Mouse (Mus musculus): ENCODE results near the gene Dhrs4. TPM values are rescaled to one million over a fixed set of nuclear protein-coding genes. Genes with fewer than 3 reads are reported as not detected.

Dhrs4 gene
- polyA plus RNA-seq, 1 experiment from 2014 or later, result 53.7 TPM

- ATAC-seq (ENCODE audit: low FRiP score, low TSS enrichment), result peak; percentile 40; the same call in 1 of the 2 replicates
- Histone ChIP-seq H3K4me3 (ENCODE audit: low read depth, low read length) (no peak overlapping the region), H3K4me1 (replicated peaks; ENCODE audit: control insufficient read depth, insufficient read depth) (no peaks in the 10 kb centered on the region), H3K36me3 (ENCODE audit: control insufficient read depth, insufficient read depth, low read length) (no peaks in the 10 kb centered on the region), H3K9ac (ENCODE audit: low read length) (no peak overlapping the region), H3K4me2 (replicated peaks; ENCODE audit: low read depth) (no peak overlapping the region), H3K27me3 (ENCODE audit: control insufficient read depth, insufficient read depth, low read length) (no peaks in the 10 kb centered on the region), H3K9me3 (ENCODE audit: control insufficient read depth, low read length) (no peaks in the 10 kb centered on the region), H3K27ac (replicated peaks) (no peak overlapping the region)
- peak; percentile 70 for DNase-seq (ENCODE audit: low spot score)
- 26% methylated on average over 6 of the region's 6 CpGs for WGBS
- TF ChIP-seq CTCF (IDR thresholded peaks at IDR 0.05; ENCODE audit: low read depth) (peak; percentile 84), EP300 (optimal IDR thresholded peaks at IDR 0.05) (no peak)
These were observed 40.3 kb upstream of the Dhrs4 start for GRCm38 (mm10) chr14:55438193-55438784.

GRCm38 (mm10) chr14:55457693-55458092 is 20.9 kb upstream of the Dhrs4 start:
- 28% methylated on average over 2 of the region's 2 CpGs for WGBS
- ATAC-seq (ENCODE audit: low FRiP score, low TSS enrichment), result no peak

GRCm38 (mm10) chr14:55458273-55458672 is 20.3 kb upstream of the Dhrs4 start:
- no peak overlapping the region for H3K27ac ChIP-seq (replicated peaks)
- H3K4me1 ChIP-seq (replicated peaks; ENCODE audit: control insufficient read depth, insufficient read depth), result no peaks in the 10 kb centered on the region
- no peak overlapping the region for H3K4me3 ChIP-seq (ENCODE audit: low read depth, low read length)
- 0 out of 2 replicates have a peak, but pooled peaks have one; percentile 37 for ATAC-seq (ENCODE audit: low FRiP score, low TSS enrichment)
- DNase-seq (ENCODE audit: low spot score), result peak; percentile 53
- H3K27me3 ChIP-seq (ENCODE audit: control insufficient read depth, insufficient read depth, low read length), result no peaks in the 10 kb centered on the region
- no peak overlapping the region for H3K9ac ChIP-seq (ENCODE audit: low read length)
- TF ChIP-seq CTCF (IDR thresholded peaks at IDR 0.05; ENCODE audit: low read depth) (peak; percentile 78), EP300 (optimal IDR thresholded peaks at IDR 0.05) (no peak)
- no peak overlapping the region for H3K4me2 ChIP-seq (replicated peaks; ENCODE audit: low read depth)
- no peaks in the 10 kb centered on the region for H3K36me3 ChIP-seq (ENCODE audit: control insufficient read depth, insufficient read depth, low read length)
- no peaks in the 10 kb centered on the region for H3K9me3 ChIP-seq (ENCODE audit: control insufficient read depth, low read length)
- WGBS, result 25% methylated on average over 10 of the region's 10 CpGs

More at GRCm38 (mm10) chr14:55457693-55458092, 20.9 kb upstream of the Dhrs4 start:
- Histone ChIP-seq H3K27me3 (ENCODE audit: control insufficient read depth, insufficient read depth, low read length) (no peaks in the 10 kb centered on the region), H3K4me3 (ENCODE audit: low read depth, low read length) (no peak overlapping the region), H3K4me2 (replicated peaks; ENCODE audit: low read depth) (no peak overlapping the region), H3K36me3 (ENCODE audit: control insufficient read depth, insufficient read depth, low read length) (no peaks in the 10 kb centered on the region), H3K4me1 (replicated peaks; ENCODE audit: control insufficient read depth, insufficient read depth) (no peaks in the 10 kb centered on the region), H3K27ac (replicated peaks) (no peak overlapping the region), H3K9me3 (ENCODE audit: control insufficient read depth, low read length) (no peaks in the 10 kb centered on the region), H3K9ac (ENCODE audit: low read length) (no peak overlapping the region)
- no peak for DNase-seq (ENCODE audit: low spot score)
- TF ChIP-seq CTCF (IDR thresholded peaks at IDR 0.05; ENCODE audit: low read depth) (no peak), EP300 (optimal IDR thresholded peaks at IDR 0.05) (no peak)

GRCm38 (mm10) chr14:55458761-55459160 is 19.8 kb upstream of the Dhrs4 start:
- TF ChIP-seq EP300 (optimal IDR thresholded peaks at IDR 0.05) (no peak), CTCF (IDR thresholded peaks at IDR 0.05; ENCODE audit: low read depth) (no peak)
- no peak for ATAC-seq (ENCODE audit: low FRiP score, low TSS enrichment)
- H3K4me2 ChIP-seq (replicated peaks; ENCODE audit: low read depth), result no peak overlapping the region
- H3K9me3 ChIP-seq (ENCODE audit: control insufficient read depth, low read length), result no peaks in the 10 kb centered on the region
- DNase-seq (ENCODE audit: low spot score), result no peak
- no peak overlapping the region for H3K9ac ChIP-seq (ENCODE audit: low read length)
- WGBS, result 50% methylated on average over 3 of the region's 3 CpGs
- no peak overlapping the region for H3K4me3 ChIP-seq (ENCODE audit: low read depth, low read length)
- no peaks in the 10 kb centered on the region for H3K27me3 ChIP-seq (ENCODE audit: control insufficient read depth, insufficient read depth, low read length)
- no peak overlapping the region for H3K27ac ChIP-seq (replicated peaks)
- H3K36me3 ChIP-seq (ENCODE audit: control insufficient read depth, insufficient read depth, low read length), result no peaks in the 10 kb centered on the region
- no peaks in the 10 kb centered on the region for H3K4me1 ChIP-seq (replicated peaks; ENCODE audit: control insufficient read depth, insufficient read depth)

GRCm38 (mm10) chr14:55459796-55460195 is 18.8 kb upstream of the Dhrs4 start:
- ATAC-seq (ENCODE audit: low FRiP score, low TSS enrichment), result no peak

GRCm38 (mm10) chr14:55460297-55460696 is 18.3 kb upstream of the Dhrs4 start:
- no peak for TF ChIP-seq EP300 (optimal IDR thresholded peaks at IDR 0.05)
- TF ChIP-seq CTCF (IDR thresholded peaks at IDR 0.05; ENCODE audit: low read depth), result no peak
- H3K27me3 ChIP-seq (ENCODE audit: control insufficient read depth, insufficient read depth, low read length), result no peaks in the 10 kb centered on the region
- 0 out of 2 replicates have a peak overlapping the region, but pooled peaks have one; percentile 17 for H3K4me2 ChIP-seq (replicated peaks; ENCODE audit: low read depth)
- no peaks in the 10 kb centered on the region for H3K4me1 ChIP-seq (replicated peaks; ENCODE audit: control insufficient read depth, insufficient read depth)
- H3K36me3 ChIP-seq (ENCODE audit: control insufficient read depth, insufficient read depth, low read length), result no peaks in the 10 kb centered on the region
- WGBS, result 49% methylated on average over 10 of the region's 10 CpGs
- H3K27ac ChIP-seq (replicated peaks), result 0 out of 2 replicates have a peak overlapping the region, but pooled peaks have one; percentile 8
- H3K9me3 ChIP-seq (ENCODE audit: control insufficient read depth, low read length), result no peaks in the 10 kb centered on the region
- peak; percentile 38 for DNase-seq (ENCODE audit: low spot score)
- H3K9ac ChIP-seq (ENCODE audit: low read length), result no peak overlapping the region
- H3K4me3 ChIP-seq (ENCODE audit: low read depth, low read length), result no peak overlapping the region
- peak; percentile 83 for ATAC-seq (ENCODE audit: low FRiP score, low TSS enrichment)

More at GRCm38 (mm10) chr14:55459796-55460195, 18.8 kb upstream of the Dhrs4 start:
- 0 out of 2 replicates have a peak overlapping the region, but pooled peaks have one; percentile 17 for H3K4me2 ChIP-seq (replicated peaks; ENCODE audit: low read depth)
- 45% methylated on average over 4 of the region's 4 CpGs for WGBS
- no peaks in the 10 kb centered on the region for H3K9me3 ChIP-seq (ENCODE audit: control insufficient read depth, low read length)
- H3K27ac ChIP-seq (replicated peaks), result 0 out of 2 replicates have a peak overlapping the region, but pooled peaks have one; percentile 8
- no peaks in the 10 kb centered on the region for H3K36me3 ChIP-seq (ENCODE audit: control insufficient read depth, insufficient read depth, low read length)
- no peak overlapping the region for H3K4me3 ChIP-seq (ENCODE audit: low read depth, low read length)
- H3K4me1 ChIP-seq (replicated peaks; ENCODE audit: control insufficient read depth, insufficient read depth), result no peaks in the 10 kb centered on the region
- no peak for TF ChIP-seq EP300 (optimal IDR thresholded peaks at IDR 0.05)
- no peak for TF ChIP-seq CTCF (IDR thresholded peaks at IDR 0.05; ENCODE audit: low read depth)
- no peak overlapping the region for H3K9ac ChIP-seq (ENCODE audit: low read length)
- DNase-seq (ENCODE audit: low spot score), result no peak
- H3K27me3 ChIP-seq (ENCODE audit: control insufficient read depth, insufficient read depth, low read length), result no peaks in the 10 kb centered on the region

Data from stomach, postnatal 0 days (tissue).